Mouse (Mus musculus) ZHBTc4 (cell line): ENCODE data around the gene Tnip3.

Experiments
- DNase-seq: peaks from one replicate; pipeline ENCODE4 v3.0.0-alpha.2; 2011; ENCODE audit warnings: low read depth, low spot score

Gene Tnip3

GRCm38 (mm10) chr6:65584870-65585332, 59.8 kb downstream of the Tnip3 start:
- DNase-seq, result no peak

- DNase-seq, result no peak
Measured at GRCm38 (mm10) chr6:65585333-65586053, 60.4 kb downstream of the Tnip3 start.

GRCm38 (mm10) chr6:65588847-65589246, 63.7 kb downstream of the Tnip3 start:
- DNase-seq, result no peak

- DNase-seq, result no peak
Measured at GRCm38 (mm10) chr6:65590018-65590417, 64.9 kb downstream of the Tnip3 start.

GRCm38 (mm10) chr6:65594171-65594570, 69.1 kb downstream of the Tnip3 start:
- DNase-seq, result no peak

- DNase-seq, result no peak
Measured at GRCm38 (mm10) chr6:65595371-65595770, 70.3 kb downstream of the Tnip3 start.

- DNase-seq, result peak; percentile 78
Measured at GRCm38 (mm10) chr6:65597056-65597818, 72.1 kb downstream of the Tnip3 start.

- no peak for DNase-seq
Measured at GRCm38 (mm10) chr6:65598522-65598921, 73.4 kb downstream of the Tnip3 start.

- DNase-seq, result no peak
Measured at GRCm38 (mm10) chr6:65599865-65600739, 75.0 kb downstream of the Tnip3 start.

- DNase-seq, result no peak
Measured at GRCm38 (mm10) chr6:65600887-65601286, 75.8 kb downstream of the Tnip3 start.

- DNase-seq, result no peak
Measured at GRCm38 (mm10) chr6:65605778-65606177, 80.7 kb downstream of the Tnip3 start.

- DNase-seq, result no peak
Measured at GRCm38 (mm10) chr6:65606946-65607345, 81.8 kb downstream of the Tnip3 start.

GRCm38 (mm10) chr6:65611834-65612233, 86.7 kb downstream of the Tnip3 start:
- DNase-seq, result no peak

GRCm38 (mm10) chr6:65613924-65614585, 88.9 kb downstream of the Tnip3 start:
- no peak for DNase-seq

- no peak for DNase-seq
Measured at GRCm38 (mm10) chr6:65615641-65616040, 90.5 kb downstream of the Tnip3 start.

GRCm38 (mm10) chr6:65621260-65621659, 96.1 kb downstream of the Tnip3 start:
- no peak for DNase-seq

GRCm38 (mm10) chr6:65623016-65623715, 98.1 kb downstream of the Tnip3 start:
- no peak for DNase-seq

GRCm38 (mm10) chr6:65630578-65630977, 105.5 kb downstream of the Tnip3 start:
- no peak for DNase-seq

- DNase-seq, result no peak
Measured at GRCm38 (mm10) chr6:65632184-65632583, 107.1 kb downstream of the Tnip3 start.

GRCm38 (mm10) chr6:65642431-65642830, 117.3 kb downstream of the Tnip3 start:
- DNase-seq, result no peak

- DNase-seq, result peak; percentile 5
Measured at GRCm38 (mm10) chr6:65644110-65644509, 119.0 kb downstream of the Tnip3 start.
